Mouse (Mus musculus): ENCODE measurements around the gene Dusp11.
"Not testable (repeated sequence)": the region's sequence is repeated elsewhere in the genome, so short reads cannot be mapped to it uniquely, and the experiment has no call there.

Gene Dusp11

GRCm38 (mm10) chr6:85961101-85962091 is at the start of gene Dusp11:
TSS of gene Dusp11 (minus strand) at chr6:85961667.
- in situ Hi-C loops (cut with MboI), result loop anchor here (10.0 kb wide), 1 partner anchor 403 kb away; the partner anchor contains the start of gene Fam136a

- in situ Hi-C loops (cut with MboI), result loop anchor here (5.0 kb wide), 1 partner anchor 73 kb away; no protein-coding TSS in a partner anchor
These were observed 48.5 kb upstream of the Dusp11 start for GRCm38 (mm10) chr6:86009980-86010379.

GRCm38 (mm10) chr6:86004271-86005148 is 43.0 kb upstream of the Dusp11 start:
- in situ Hi-C loops (cut with MboI), result loop anchor here (5.0 kb wide), 1 partner anchor 67 kb away; no protein-coding TSS in a partner anchor

- in situ Hi-C loops (cut with MboI), result no loop called here
These were observed 42.0 kb upstream of the Dusp11 start for GRCm38 (mm10) chr6:86003405-86003925.

- in situ Hi-C loops (cut with MboI), result not testable (repeated sequence)
These were observed 29.3 kb upstream of the Dusp11 start for GRCm38 (mm10) chr6:85990774-85991173.

- in situ Hi-C loops (cut with MboI), result not testable (repeated sequence)
These were observed 28.1 kb upstream of the Dusp11 start for GRCm38 (mm10) chr6:85989570-85989969.

- in situ Hi-C loops (cut with MboI), result no loop called here
These were observed 22.9 kb upstream of the Dusp11 start for GRCm38 (mm10) chr6:85984351-85984750.

- in situ Hi-C loops (cut with MboI), result not testable (repeated sequence)
These were observed 17.3 kb upstream of the Dusp11 start for GRCm38 (mm10) chr6:85978736-85979135.

- in situ Hi-C loops (cut with MboI), result no loop called here
These were observed 14.8 kb upstream of the Dusp11 start for GRCm38 (mm10) chr6:85976242-85976641.

GRCm38 (mm10) chr6:85975761-85976160 is 14.3 kb upstream of the Dusp11 start:
- in situ Hi-C loops (cut with MboI), result no loop called here

- in situ Hi-C loops (cut with MboI), result no loop called here
These were observed 13.6 kb upstream of the Dusp11 start for GRCm38 (mm10) chr6:85974941-85975617.

GRCm38 (mm10) chr6:85973336-85973735 is 11.9 kb upstream of the Dusp11 start:
- in situ Hi-C loops (cut with MboI), result no loop called here

- in situ Hi-C loops (cut with MboI), result no loop called here
These were observed 11.2 kb upstream of the Dusp11 start for GRCm38 (mm10) chr6:85972699-85973098.

- in situ Hi-C loops (cut with MboI), result loop anchor here (10.0 kb wide), 1 partner anchor 395 kb away; the partner anchor contains the start of gene Fam136a
These were observed 8.4 kb upstream of the Dusp11 start for GRCm38 (mm10) chr6:85969889-85970288.

- in situ Hi-C loops (cut with MboI), result loop anchor here (10.0 kb wide), 1 partner anchor 398 kb away; the partner anchor contains the start of gene Fam136a
These were observed 5.2 kb upstream of the Dusp11 start for GRCm38 (mm10) chr6:85966686-85967085.

GRCm38 (mm10) chr6:85966081-85966480 is 4.6 kb upstream of the Dusp11 start:
- in situ Hi-C loops (cut with MboI), result loop anchor here (10.0 kb wide), 1 partner anchor 399 kb away; the partner anchor contains the start of gene Fam136a

GRCm38 (mm10) chr6:85957581-85957980 is 3.9 kb downstream of the Dusp11 start:
- in situ Hi-C loops (cut with MboI), result no loop called here

- in situ Hi-C loops (cut with MboI), result no loop called here
These were observed 12.9 kb downstream of the Dusp11 start for GRCm38 (mm10) chr6:85948549-85948948.

GRCm38 (mm10) chr6:85942469-85942868 is 19.0 kb downstream of the Dusp11 start:
- in situ Hi-C loops (cut with MboI), result no loop called here

- in situ Hi-C loops (cut with MboI), result loop anchor here (5.0 kb wide), 1 partner anchor 69 kb away; no protein-coding TSS in a partner anchor
These were observed 22.8 kb downstream of the Dusp11 start for GRCm38 (mm10) chr6:85938701-85939100.
